Comparison of ENCODE assay signal across 21 mouse cellular contexts in the genomic region with DNA sequence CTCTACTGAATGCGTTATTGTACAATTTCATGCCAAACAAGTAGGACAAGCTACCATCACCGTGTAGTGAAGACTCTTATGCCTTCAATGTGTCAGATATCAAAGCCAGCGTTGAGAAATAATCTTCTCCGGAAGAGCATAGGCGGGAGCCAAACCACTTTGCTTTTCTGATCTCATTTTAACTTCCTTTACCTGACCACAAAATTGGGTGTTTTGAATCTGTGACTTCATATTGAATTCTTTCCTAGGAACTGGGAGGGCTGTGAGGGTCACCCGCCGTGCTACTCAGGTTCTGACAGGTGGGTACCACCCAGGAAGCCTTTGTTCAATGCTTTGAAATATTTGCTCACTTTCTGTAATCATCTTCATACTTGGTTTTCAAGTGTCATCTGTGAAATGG. TPM values are rescaled to one million over a fixed set of nuclear protein-coding genes. Genes with fewer than 3 reads are reported as not detected.
DNase-seq lines count a peak whose midpoint lies in the region; ATAC-seq lines count a peak whose summit lies in the region.
"Had no signal": no experiment of that assay in that cellular context is flagged by ENCODE, and none has a peak within 500 bp of the region (broad histone marks: within the 10 kb centered on the region; RNA-seq: fewer than 3 reads in every experiment).

No protein-coding gene starts in this region.

- intact Hi-C loops in heart, postnatal 10 days (cut with DNase I) = loop anchor here (10.0 kb wide), 1 partner anchor 409 kb away; no protein-coding TSS in a partner anchor

- peak; percentile 28 to 31 for DNase-seq in B cell, adult 2 months
- peak; percentile 13 to 19 for DNase-seq in thymus, postnatal 10 days (ENCODE audit: low spot score in 2 of 2)
- no peak for DNase-seq in gastrocnemius, postnatal 25 days
- DNase-seq in heart, postnatal 10 days = no peak
- no peak for DNase-seq in embryo, embryonic 11 days
- DNase-seq: adrenal gland, adult 8-10 months; cerebellum, adult 8-10 months; kidney, adult 8-10 months; kidney, postnatal 4 days; left cerebral cortex, postnatal 4 days had no signal

- ATAC-seq in CD4-positive, CD25-positive, alpha-beta regulatory T cell, adult 4 months = peak; percentile 87
- peak; percentile 74 for ATAC-seq in megakaryocyte, adult 5-6 weeks (ENCODE audit: poor library complexity, severe bottlenecking)
- ATAC-seq: forebrain, embryonic 16.5 days; hindbrain, embryonic 16.5 days had no signal

RNA-seq across cellular contexts. Expression of a gene that starts 19.6 kb away (rescaled TPM):
- polyA plus RNA-seq in CD4-positive, CD25-positive, alpha-beta regulatory T cell, adult 4 months (2017; shearing (Covaris generic)) = 1 to 10 TPM in 1 of 2 experiments, under 1 TPM in 1; 0.84 to 1.8 TPM
- 35.8 and 41.7 TPM in 2 replicates for total RNA-seq in megakaryocyte, adult 5-6 weeks (2015)
- 6.0 and 7.4 TPM in 2 replicates for total RNA-seq in megakaryocyte, adult 5-6 weeks (2017)
- total RNA-seq in gastrocnemius, postnatal 25 days (2021) = 1 to 10 TPM; 1.9 to 3.7 TPM
- 1 to 10 TPM; 3.0 to 5.7 TPM for total RNA-seq in heart, postnatal 10 days (2021)
- polyA plus RNA-seq: erythroblast, embryonic 14.5 days had no signal

RNA-seq across cellular contexts. Expression of a gene that starts 19.8 kb away (rescaled TPM):
- polyA plus RNA-seq in CD4-positive, CD25-positive, alpha-beta regulatory T cell, adult 4 months (2017; shearing (Covaris generic)) = not detected
- 1.7 and 3.0 TPM in 2 replicates for total RNA-seq in megakaryocyte, adult 5-6 weeks (2015)
- 1.7 and 2.4 TPM in 2 replicates for total RNA-seq in megakaryocyte, adult 5-6 weeks (2017)
- total RNA-seq in gastrocnemius, postnatal 25 days (2021) = under 1 TPM; 0.31 to 0.46 TPM
- total RNA-seq in heart, postnatal 10 days (2021) = under 1 TPM; 0.89 to 0.97 TPM
- total RNA-seq: layer of hippocampus, postnatal 25 days had no signal
- polyA plus RNA-seq: erythroblast, embryonic 14.5 days; heart, embryonic 10.5 days had no signal

RNA-seq across cellular contexts. Expression of a gene that starts 41.5 kb away (rescaled TPM):
- polyA plus RNA-seq in CD4-positive, CD25-positive, alpha-beta regulatory T cell, adult 4 months (2017; shearing (Covaris generic)) = not detected
- 0.09 and 0.13 TPM in 2 replicates for total RNA-seq in megakaryocyte, adult 5-6 weeks (2015)
- total RNA-seq in megakaryocyte, adult 5-6 weeks (2017) = not detected in 2 replicates
- total RNA-seq in gastrocnemius, postnatal 25 days (2021) = under 1 TPM; 0.10 to 0.13 TPM
- under 1 TPM; 0.10 to 0.12 TPM for total RNA-seq in heart, postnatal 10 days (2021)
- total RNA-seq: gastrocnemius, adult 8-10 months; layer of hippocampus, postnatal 25 days had no signal
- polyA plus RNA-seq: embryonic facial prominence, embryonic 10.5 days; erythroblast, embryonic 14.5 days; forebrain, embryonic 16.5 days; heart, embryonic 10.5 days; hindbrain, embryonic 16.5 days; liver, embryonic 11.5 days had no signal

RNA-seq across cellular contexts. Expression of a gene that starts 48.8 kb away (rescaled TPM):
- 10 to 100 TPM; 61.4 to 84.8 TPM for polyA plus RNA-seq in CD4-positive, CD25-positive, alpha-beta regulatory T cell, adult 4 months (2017; shearing (Covaris generic))
- total RNA-seq in megakaryocyte, adult 5-6 weeks (2015) = 412 and 535 TPM in 2 replicates
- total RNA-seq in megakaryocyte, adult 5-6 weeks (2017) = 446 and 496 TPM in 2 replicates
- total RNA-seq in gastrocnemius, postnatal 25 days (2021) = not detected
- total RNA-seq in heart, postnatal 10 days (2021) = not detected
- total RNA-seq: gastrocnemius, adult 8-10 months; heart, postnatal 25 days; layer of hippocampus, postnatal 25 days; left cerebral cortex, postnatal 4 days had no signal
- polyA plus RNA-seq: embryonic facial prominence, embryonic 10.5 days; erythroblast, embryonic 14.5 days; forebrain, embryonic 16.5 days; heart, embryonic 10.5 days had no signal

Comparison
In these comparisons a context has a peak if more than half of its experiments do, and no peak if none do; other contexts are left out.
1. DNase-seq: peak in B cell, adult 2 months (2 of 2) and thymus, postnatal 10 days (2 of 2); none in gastrocnemius, postnatal 25 days (single experiment), heart, postnatal 10 days (0 of 2) and embryo, embryonic 11 days (single experiment).